Mouse (Mus musculus): ENCODE measurements at regions not wholly inside any gene's neighbourhood (a gene's known extent, or its start where the extent isn't known, plus 50 kb on each side); places are given as distances from the start of the nearest gene placed in this dataset.

DNA sequence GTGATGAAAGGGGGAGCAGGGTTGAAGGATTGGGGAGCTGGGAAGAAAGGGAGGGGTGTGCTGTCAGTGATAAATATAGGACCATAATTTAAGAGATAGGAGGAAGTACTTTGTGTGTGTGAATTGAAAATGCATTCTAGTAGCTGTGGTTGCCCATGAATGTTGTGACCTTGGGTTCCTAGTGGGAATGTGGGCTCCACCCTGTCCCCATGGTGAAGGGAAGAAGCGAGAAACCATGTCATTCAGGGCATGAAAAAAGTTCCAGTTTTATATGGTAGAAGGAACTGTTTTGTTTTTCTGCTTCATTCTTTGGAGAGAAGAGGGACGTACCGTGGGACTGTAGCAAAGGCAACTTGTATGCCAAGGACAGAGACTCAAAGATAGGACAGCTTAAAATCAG is 553.3 kb downstream of the Tns1 start:
- Histone ChIP-seq H3K4me3 (ENCODE audit: insufficient read depth, low read depth, low read length) (no peak overlapping the region), H3K4me1 (ENCODE audit: control insufficient read depth, insufficient read depth, low read length) (peaks cover 3% of the 10 kb centered on the region; the same call in 1 of the 2 replicates), H3K27ac (ENCODE audit: insufficient read depth, low read depth, low read length) (no peak overlapping the region), H3K27me3 (replicated peaks; ENCODE audit: control insufficient read depth, insufficient read depth, low read length) (no peaks in the 10 kb centered on the region), H3K36me3 (ENCODE audit: control insufficient read depth, insufficient read depth, low read length) (no peaks in the 10 kb centered on the region)
- WGBS = 86% methylated on average over 3 of the region's 3 CpGs
- DNase-seq = no peak
- TF ChIP-seq CTCF (conservative IDR thresholded peaks at IDR 0.05; ENCODE audit: insufficient read depth, insufficient read length, low read depth, low read length) (no peak), POLR2A (IDR thresholded peaks at IDR 0.05; ENCODE audit: low read depth, low read length) (no peak)

- Histone ChIP-seq H3K4me1 (ENCODE audit: control insufficient read depth, insufficient read depth, low read length) (no peaks in the 10 kb centered on the region), H3K4me3 (ENCODE audit: insufficient read depth, low read depth, low read length) (no peak overlapping the region), H3K27ac (ENCODE audit: insufficient read depth, low read depth, low read length) (no peak overlapping the region), H3K36me3 (ENCODE audit: control insufficient read depth, insufficient read depth, low read length) (no peaks in the 10 kb centered on the region), H3K27me3 (replicated peaks; ENCODE audit: control insufficient read depth, insufficient read depth, low read length) (no peaks in the 10 kb centered on the region)
- peak; percentile 5 for DNase-seq
- 92% methylated on average over 3 of the region's 3 CpGs for WGBS
- no peak for TF ChIP-seq POLR2A (IDR thresholded peaks at IDR 0.05; ENCODE audit: low read depth, low read length)
- TF ChIP-seq CTCF (conservative IDR thresholded peaks at IDR 0.05; ENCODE audit: insufficient read depth, insufficient read length, low read depth, low read length) = no peak
Observed at GRCm38 (mm10) chr1:73566770-73567169, 551.1 kb upstream of the Tnp1 start.

DNA sequence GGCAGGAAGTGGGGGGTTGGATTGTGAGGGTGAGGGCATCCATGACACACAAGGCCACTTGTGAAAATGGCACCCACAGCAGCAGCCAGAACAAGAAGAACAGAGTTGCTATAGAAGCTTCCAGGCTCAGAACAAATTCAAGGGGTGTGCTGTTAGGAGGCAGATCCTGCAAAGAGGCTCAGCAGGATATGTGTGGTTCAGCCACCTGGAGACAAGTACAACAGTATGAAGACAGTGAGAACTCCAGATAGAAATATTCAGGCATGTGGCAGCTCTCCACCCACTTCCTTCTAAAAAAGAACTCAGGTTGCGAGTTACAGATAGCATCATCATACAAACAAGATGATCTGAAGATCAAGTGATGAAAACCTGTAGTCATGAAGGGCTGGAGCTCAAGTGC is 544.9 kb upstream of the Tnp1 start:
- no peaks in the 10 kb centered on the region for H3K27me3 ChIP-seq (replicated peaks; ENCODE audit: control insufficient read depth, insufficient read depth, low read length)
- H3K4me1 ChIP-seq (ENCODE audit: control insufficient read depth, insufficient read depth, low read length) = no peaks in the 10 kb centered on the region
- no peak overlapping the region for H3K27ac ChIP-seq (ENCODE audit: insufficient read depth, low read depth, low read length)
- 95% methylated on average over 1 of the region's 1 CpGs for WGBS
- no peak overlapping the region for H3K4me3 ChIP-seq (ENCODE audit: insufficient read depth, low read depth, low read length)
- TF ChIP-seq CTCF (conservative IDR thresholded peaks at IDR 0.05; ENCODE audit: insufficient read depth, insufficient read length, low read depth, low read length) (no peak), POLR2A (IDR thresholded peaks at IDR 0.05; ENCODE audit: low read depth, low read length) (no peak)
- DNase-seq = no peak
- H3K36me3 ChIP-seq (ENCODE audit: control insufficient read depth, insufficient read depth, low read length) = no peaks in the 10 kb centered on the region

- DNase-seq = no peak
- Histone ChIP-seq H3K36me3 (ENCODE audit: control insufficient read depth, insufficient read depth, low read length) (no peaks in the 10 kb centered on the region), H3K27me3 (replicated peaks; ENCODE audit: control insufficient read depth, insufficient read depth, low read length) (no peaks in the 10 kb centered on the region), H3K4me3 (ENCODE audit: insufficient read depth, low read depth, low read length) (no peak overlapping the region), H3K27ac (ENCODE audit: insufficient read depth, low read depth, low read length) (no peak overlapping the region), H3K4me1 (ENCODE audit: control insufficient read depth, insufficient read depth, low read length) (0 out of 2 replicates have a peak, but pooled peaks cover 4% of the 10 kb centered on the region)
- no peak for TF ChIP-seq CTCF (conservative IDR thresholded peaks at IDR 0.05; ENCODE audit: insufficient read depth, insufficient read length, low read depth, low read length)
- TF ChIP-seq POLR2A (IDR thresholded peaks at IDR 0.05; ENCODE audit: low read depth, low read length) = no peak
- 80% methylated on average over 3 of the region's 3 CpGs for WGBS
Observed at GRCm38 (mm10) chr1:73547877-73548276, 532.2 kb upstream of the Tnp1 start.

- 27% methylated on average over 6 of the region's 6 CpGs for WGBS
- Histone ChIP-seq H3K27me3 (replicated peaks; ENCODE audit: control insufficient read depth, insufficient read depth, low read length) (no peaks in the 10 kb centered on the region), H3K36me3 (ENCODE audit: control insufficient read depth, insufficient read depth, low read length) (no peaks in the 10 kb centered on the region), H3K4me1 (ENCODE audit: control insufficient read depth, insufficient read depth, low read length) (peaks cover 10% of the 10 kb centered on the region; the same call in 1 of the 2 replicates), H3K27ac (ENCODE audit: insufficient read depth, low read depth, low read length) (no peak overlapping the region), H3K4me3 (ENCODE audit: insufficient read depth, low read depth, low read length) (no peak overlapping the region)
- peak; percentile 51 for DNase-seq
- TF ChIP-seq POLR2A (IDR thresholded peaks at IDR 0.05; ENCODE audit: low read depth, low read length) = no peak
- no peak for TF ChIP-seq CTCF (conservative IDR thresholded peaks at IDR 0.05; ENCODE audit: insufficient read depth, insufficient read length, low read depth, low read length)
Observed at GRCm38 (mm10) chr1:73545401-73545800, 529.7 kb upstream of the Tnp1 start.

DNA sequence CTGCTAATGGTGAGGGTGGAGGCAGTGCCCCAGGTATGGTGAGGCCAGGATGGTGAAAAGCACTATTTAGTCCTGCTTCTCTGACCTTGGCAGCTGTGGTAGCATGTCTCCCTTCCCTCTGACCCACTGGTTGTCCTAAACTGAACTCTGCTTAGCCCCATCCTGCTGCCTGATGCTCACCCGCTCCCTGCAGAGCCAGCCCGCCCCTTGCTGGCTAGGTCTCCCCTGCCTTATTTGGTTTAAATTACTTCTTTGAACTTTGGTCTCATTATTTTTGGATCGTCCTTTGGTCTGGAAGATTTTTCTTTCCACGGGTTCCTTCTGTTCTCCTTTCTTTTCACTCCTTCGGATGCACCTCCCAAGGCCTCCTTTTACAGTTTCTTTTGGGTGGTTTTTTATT is 525.7 kb upstream of the Tnp1 start:
- WGBS = 29% methylated on average over 5 of the region's 5 CpGs
- Histone ChIP-seq H3K27ac (ENCODE audit: insufficient read depth, low read depth, low read length) (no peak overlapping the region), H3K27me3 (replicated peaks; ENCODE audit: control insufficient read depth, insufficient read depth, low read length) (no peaks in the 10 kb centered on the region), H3K36me3 (ENCODE audit: control insufficient read depth, insufficient read depth, low read length) (no peaks in the 10 kb centered on the region), H3K4me1 (ENCODE audit: control insufficient read depth, insufficient read depth, low read length) (peaks cover 10% of the 10 kb centered on the region; the same call in 1 of the 2 replicates), H3K4me3 (ENCODE audit: insufficient read depth, low read depth, low read length) (no peak overlapping the region)
- peak; percentile 85 for DNase-seq
- TF ChIP-seq CTCF (conservative IDR thresholded peaks at IDR 0.05; ENCODE audit: insufficient read depth, insufficient read length, low read depth, low read length) (no peak), POLR2A (IDR thresholded peaks at IDR 0.05; ENCODE audit: low read depth, low read length) (no peak)

DNA sequence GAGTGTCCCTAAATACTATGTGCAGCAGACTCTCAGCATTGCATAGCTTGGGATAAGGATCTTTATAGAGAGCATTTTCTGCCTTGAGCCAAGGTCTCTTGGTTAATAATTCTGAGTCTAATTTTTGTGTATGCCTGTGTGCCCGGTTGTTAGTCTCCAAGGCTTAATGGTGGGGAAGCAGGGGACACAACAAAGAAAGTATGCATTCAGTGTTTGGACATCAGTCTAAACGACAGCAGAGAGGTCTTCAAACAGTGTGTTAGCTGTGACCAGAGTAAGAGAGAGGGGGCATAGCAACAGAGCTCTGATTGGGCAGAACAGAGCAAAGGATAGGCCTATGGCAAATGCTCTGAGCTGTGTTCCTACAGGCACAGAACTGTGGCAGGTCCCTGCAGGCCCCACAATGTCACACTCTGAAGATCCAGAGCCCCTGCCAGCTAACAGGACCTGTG is 522.7 kb upstream of the Tnp1 start:
- Histone ChIP-seq H3K27me3 (replicated peaks; ENCODE audit: control insufficient read depth, insufficient read depth, low read length) (no peaks in the 10 kb centered on the region), H3K36me3 (ENCODE audit: control insufficient read depth, insufficient read depth, low read length) (no peaks in the 10 kb centered on the region), H3K4me3 (ENCODE audit: insufficient read depth, low read depth, low read length) (no peak overlapping the region), H3K4me1 (ENCODE audit: control insufficient read depth, insufficient read depth, low read length) (peaks cover 6% of the 10 kb centered on the region; the same call in 1 of the 2 replicates), H3K27ac (ENCODE audit: insufficient read depth, low read depth, low read length) (peak overlapping the region; percentile 47)
- peak; percentile 43 for DNase-seq
- TF ChIP-seq CTCF (conservative IDR thresholded peaks at IDR 0.05; ENCODE audit: insufficient read depth, insufficient read length, low read depth, low read length) = no peak
- TF ChIP-seq POLR2A (IDR thresholded peaks at IDR 0.05; ENCODE audit: low read depth, low read length) = no peak
- WGBS = 24% methylated on average over 2 of the region's 2 CpGs
